Mouse (Mus musculus): ENCODE data around the gene Afap1l2.

- TF ChIP-seq CTCF (IDR thresholded peaks at IDR 0.05; ENCODE audit: control insufficient read depth, insufficient read depth, low read length) (no peak), POLR2A (IDR thresholded peaks at IDR 0.05; ENCODE audit: borderline replicate concordance, control insufficient read depth, low read depth, low read length) (no peak)
These were observed 87.8 kb downstream of the Afap1l2 start for GRCm38 (mm10) chr19:56920232-56920631.

Data from bone marrow, adult 2 months (tissue).